Mouse (Mus musculus): Measurements from ENCODE around the gene Sh2d1b2. TPM values are rescaled to one million over a fixed set of nuclear protein-coding genes. Genes with fewer than 3 reads are reported as not detected.

Gene Sh2d1b2
- polyA plus RNA-seq (2014; fragmentation: Illumina TruSeq; extraction: RNeasy Lipid Tissue Mini Kit (QIAGEN cat#74804); ENCODE audit: low read depth, low replicate concordance), result not detected

DNA sequence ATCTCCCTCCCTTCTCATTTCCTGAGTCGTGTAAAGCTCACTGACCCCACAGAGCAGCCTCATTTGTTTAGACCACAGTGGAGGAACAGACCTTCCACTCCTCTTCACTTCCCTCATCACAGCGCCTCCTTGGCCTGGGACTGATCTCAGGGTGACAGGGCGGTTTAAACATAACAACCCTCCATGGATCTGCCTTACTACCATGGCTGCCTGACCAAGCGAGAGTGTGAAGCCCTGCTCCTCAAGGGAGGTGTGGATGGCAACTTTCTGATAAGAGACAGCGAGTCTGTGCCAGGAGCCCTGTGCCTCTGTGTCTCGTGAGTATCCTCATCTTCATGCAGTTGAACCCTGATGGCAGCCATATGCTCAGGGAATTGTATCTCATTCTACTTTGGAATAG lies at the start of gene Sh2d1b2:
Sh2d1b2 (plus strand) TSS at position 62 of the 400 bp plus-strand sequence.

DNA sequence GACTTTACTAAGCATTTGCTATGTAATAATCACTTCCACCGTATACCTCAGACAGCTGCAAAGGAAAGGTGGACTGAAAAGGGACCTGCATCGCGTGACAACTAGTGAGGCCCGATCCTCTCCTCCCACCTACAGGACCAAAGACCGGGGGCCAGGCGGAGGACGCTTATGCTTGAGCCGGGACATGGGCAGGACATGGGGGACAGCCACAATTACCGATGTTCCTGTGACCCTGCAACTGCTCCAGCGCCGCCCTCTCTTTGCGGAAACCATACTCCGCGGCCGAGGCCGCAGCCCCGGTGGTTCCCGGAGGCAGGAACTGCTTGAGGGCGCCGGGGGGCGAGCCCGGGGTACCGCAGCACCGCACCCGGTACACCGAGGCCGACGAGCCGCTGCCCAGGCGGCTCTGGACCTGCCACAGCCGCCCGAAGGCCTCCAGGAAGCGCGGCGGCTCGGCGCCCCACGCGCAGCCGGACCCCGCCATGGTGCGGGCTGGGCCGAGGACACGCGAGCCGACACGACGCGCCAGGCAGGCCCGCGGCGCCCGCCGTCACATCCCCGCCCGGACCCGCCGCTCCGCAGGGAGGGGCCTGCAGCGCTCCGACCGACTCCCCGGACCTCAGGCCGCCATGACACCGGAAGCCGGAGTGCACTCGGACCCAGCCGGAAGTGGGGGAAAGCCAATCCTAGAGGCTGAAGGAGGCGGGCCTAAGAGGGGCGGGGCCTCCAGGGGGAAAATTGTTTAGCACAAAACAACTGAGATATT lies 17.6 kb upstream of the Sh2d1b2 start, which contains the start of gene Uhmk1:
Uhmk1 (minus strand) TSS at position 641 of the 766 bp plus-strand sequence.

DNA sequence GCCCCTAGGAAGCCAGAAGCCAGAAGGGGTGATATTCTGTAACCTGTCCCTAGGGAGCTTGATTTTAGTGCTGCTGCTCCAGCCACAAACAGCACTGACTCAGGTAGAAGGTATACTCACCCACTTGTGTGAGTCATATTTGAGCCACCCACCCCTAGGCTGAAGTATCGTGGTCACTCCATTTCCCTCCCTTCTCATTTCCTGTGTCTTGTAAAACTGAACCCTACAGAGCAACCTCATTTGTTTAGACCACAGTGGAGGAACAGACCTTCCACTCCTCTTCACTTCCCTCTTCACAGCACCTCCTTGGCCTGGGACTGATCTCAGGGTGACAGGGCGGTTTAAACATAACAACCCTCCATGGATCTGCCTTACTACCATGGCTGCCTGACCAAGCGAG lies 44.5 kb downstream of the Sh2d1b2 start, which contains the start of gene Sh2d1b1:
Sh2d1b1 (plus strand) TSS at position 305 of the 400 bp plus-strand sequence.

Other genes starting within 250 kb of the Sh2d1b2 start
- 26.7 TPM for gene Ddr2, start 122.0 kb upstream of the Sh2d1b2 start, polyA plus RNA-seq (2014; fragmentation: Illumina TruSeq; extraction: RNeasy Lipid Tissue Mini Kit (QIAGEN cat#74804); ENCODE audit: low read depth, low replicate concordance)
- 44.1 TPM for gene Uap1, start 57.8 kb upstream of the Sh2d1b2 start, polyA plus RNA-seq (2014; fragmentation: Illumina TruSeq; extraction: RNeasy Lipid Tissue Mini Kit (QIAGEN cat#74804); ENCODE audit: low read depth, low replicate concordance)
- gene Uhmk1, start 17.4 kb upstream of the Sh2d1b2 start, polyA plus RNA-seq (2014; fragmentation: Illumina TruSeq; extraction: RNeasy Lipid Tissue Mini Kit (QIAGEN cat#74804); ENCODE audit: low read depth, low replicate concordance), result 183 TPM
- 2.4 TPM for gene Sh2d1b1, start 44.6 kb downstream of the Sh2d1b2 start, polyA plus RNA-seq (2014; fragmentation: Illumina TruSeq; extraction: RNeasy Lipid Tissue Mini Kit (QIAGEN cat#74804); ENCODE audit: low read depth, low replicate concordance)
- 2.9 TPM for gene Gm7694, start 73.6 kb downstream of the Sh2d1b2 start, polyA plus RNA-seq (2014; fragmentation: Illumina TruSeq; extraction: RNeasy Lipid Tissue Mini Kit (QIAGEN cat#74804); ENCODE audit: low read depth, low replicate concordance)
- not detected for gene Spata46, start 76.1 kb downstream of the Sh2d1b2 start, polyA plus RNA-seq (2014; fragmentation: Illumina TruSeq; extraction: RNeasy Lipid Tissue Mini Kit (QIAGEN cat#74804); ENCODE audit: low read depth, low replicate concordance)